Mouse (Mus musculus): ENCODE results near the gene Ddx47. TPM values are rescaled to one million over a fixed set of nuclear protein-coding genes. Genes with fewer than 3 reads are reported as not detected.

Ddx47 gene
- total RNA-seq, 1 experiment, result 75.1 TPM

GRCm38 (mm10) chr6:135065236-135065957 lies 54.0 kb downstream of the Ddx47 start, which contains the start of gene Gprc5a:
Gprc5a (plus strand) TSS chr6:135065651.
- H3K36me3 ChIP-seq (ENCODE audit: control insufficient read depth, insufficient read depth, low read length, poor library complexity, severe bottlenecking), result no peaks in the 10 kb centered on the region
- peak within 1 kb of the TSS; percentile 58 to 61 for H3K4me3 ChIP-seq (ENCODE audit: insufficient read depth in 1 of 2, low read depth in 1 of 2, low read length in 2 of 2, poor library complexity in 1 of 2, severe bottlenecking in 1 of 2)
- peaks cover 7 to 9% of the 10 kb centered on the region in 2 experiments for H3K4me1 ChIP-seq (ENCODE audit: control insufficient read depth in 2 of 2, insufficient read depth in 2 of 2, low read length in 2 of 2, poor library complexity in 1 of 2)
- DNase-seq (ENCODE audit: low read depth, low spot score), result peak; percentile 65
- peak within 1 kb of the TSS; percentile 40; the same call in 1 of the 2 replicates for H3K27ac ChIP-seq (ENCODE audit: insufficient read depth, low read depth, low read length, poor library complexity, severe bottlenecking)
- no peaks in the 10 kb centered on the region for H3K9me3 ChIP-seq (ENCODE audit: control insufficient read depth, insufficient read depth, low read depth, low read length)
- in situ Hi-C loops (cut with MboI; ENCODE audit: low sequenced_read_pairs in 2 of 2, unreplicated experiment in 2 of 2), result no loop called here
- peak within 1 kb of the TSS; percentile 39; the same call in 1 of the 2 replicates for H3K9ac ChIP-seq (ENCODE audit: insufficient read depth, low read depth, low read length, poor library complexity, severe bottlenecking)
- TF ChIP-seq MAFK (IDR thresholded peaks at IDR 0.05; ENCODE audit: insufficient read depth, low read depth, low read length) (no peak), HCFC1 (IDR thresholded peaks at IDR 0.05; ENCODE audit: borderline replicate concordance, insufficient read depth, low read length) (no peak), ZC3H11A (IDR thresholded peaks at IDR 0.05; ENCODE audit: borderline replicate concordance, low read depth, low read length) (no peak), CHD2 (IDR thresholded peaks at IDR 0.05; ENCODE audit: low read depth, low read length) (no peak), ZNF384 (IDR thresholded peaks at IDR 0.05; ENCODE audit: low read depth, low read length) (no peak)

- TF ChIP-seq ZNF384 (IDR thresholded peaks at IDR 0.05; ENCODE audit: low read depth, low read length) (no peak), HCFC1 (IDR thresholded peaks at IDR 0.05; ENCODE audit: borderline replicate concordance, insufficient read depth, low read length) (no peak), CHD2 (IDR thresholded peaks at IDR 0.05; ENCODE audit: low read depth, low read length) (no peak), ZC3H11A (IDR thresholded peaks at IDR 0.05; ENCODE audit: borderline replicate concordance, low read depth, low read length) (no peak), MAFK (IDR thresholded peaks at IDR 0.05; ENCODE audit: insufficient read depth, low read depth, low read length) (no peak)
- in situ Hi-C loops (cut with MboI; ENCODE audit: low sequenced_read_pairs in 2 of 2, unreplicated experiment in 2 of 2), result no loop called here
- H3K9me3 ChIP-seq (ENCODE audit: control insufficient read depth, insufficient read depth, low read depth, low read length), result no peaks in the 10 kb centered on the region
- DNase-seq (ENCODE audit: low read depth, low spot score), result peak; percentile 68
- no peak overlapping the region for H3K4me3 ChIP-seq (ENCODE audit: insufficient read depth in 1 of 2, low read depth in 1 of 2, low read length in 2 of 2, poor library complexity in 1 of 2, severe bottlenecking in 1 of 2)
- peaks cover 8 to 15% of the 10 kb centered on the region in 2 experiments for H3K4me1 ChIP-seq (ENCODE audit: control insufficient read depth in 2 of 2, insufficient read depth in 2 of 2, low read length in 2 of 2, poor library complexity in 1 of 2)
- H3K9ac ChIP-seq (ENCODE audit: insufficient read depth, low read depth, low read length, poor library complexity, severe bottlenecking), result 0 out of 2 replicates have a peak overlapping the region, but pooled peaks have one; percentile 19
- no peak overlapping the region for H3K27ac ChIP-seq (ENCODE audit: insufficient read depth, low read depth, low read length, poor library complexity, severe bottlenecking)
- no peaks in the 10 kb centered on the region for H3K36me3 ChIP-seq (ENCODE audit: control insufficient read depth, insufficient read depth, low read length, poor library complexity, severe bottlenecking)
These were observed 55.5 kb downstream of the Ddx47 start for GRCm38 (mm10) chr6:135066795-135067445.

DNA sequence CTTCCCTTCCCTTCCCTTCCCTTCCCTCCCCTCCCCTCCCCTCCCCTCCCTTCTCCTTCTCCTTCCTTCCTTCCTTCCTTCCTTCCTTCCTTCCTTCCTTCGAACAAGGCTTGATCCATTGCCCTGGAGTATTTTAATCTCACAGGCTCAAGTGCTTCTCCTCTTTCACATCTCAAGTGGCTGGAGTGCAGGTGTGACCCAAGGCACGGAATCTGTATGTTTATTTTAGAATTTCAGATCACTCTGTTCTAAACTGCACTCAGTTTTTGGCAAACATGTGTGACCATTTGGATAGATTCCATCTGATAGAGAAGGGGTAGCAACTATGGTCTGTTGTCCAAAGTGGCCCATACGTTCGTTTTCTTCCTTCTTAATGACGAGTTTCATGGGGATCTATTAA lies 56.8 kb downstream of the Ddx47 start:
- peaks cover 8 to 14% of the 10 kb centered on the region in 2 experiments for H3K4me1 ChIP-seq (ENCODE audit: control insufficient read depth in 2 of 2, insufficient read depth in 2 of 2, low read length in 2 of 2, poor library complexity in 1 of 2)
- no peaks in the 10 kb centered on the region for H3K36me3 ChIP-seq (ENCODE audit: control insufficient read depth, insufficient read depth, low read length, poor library complexity, severe bottlenecking)
- in situ Hi-C loops (cut with MboI; ENCODE audit: low sequenced_read_pairs in 2 of 2, unreplicated experiment in 2 of 2), result no loop called here
- no peak overlapping the region for H3K27ac ChIP-seq (ENCODE audit: insufficient read depth, low read depth, low read length, poor library complexity, severe bottlenecking)
- H3K9ac ChIP-seq (ENCODE audit: insufficient read depth, low read depth, low read length, poor library complexity, severe bottlenecking), result no peak overlapping the region
- H3K4me3 ChIP-seq (ENCODE audit: insufficient read depth in 1 of 2, low read depth in 1 of 2, low read length in 2 of 2, poor library complexity in 1 of 2, severe bottlenecking in 1 of 2), result no peak overlapping the region
- H3K9me3 ChIP-seq (ENCODE audit: control insufficient read depth, insufficient read depth, low read depth, low read length), result no peaks in the 10 kb centered on the region
- TF ChIP-seq ZNF384 (IDR thresholded peaks at IDR 0.05; ENCODE audit: low read depth, low read length) (no peak), HCFC1 (IDR thresholded peaks at IDR 0.05; ENCODE audit: borderline replicate concordance, insufficient read depth, low read length) (no peak), ZC3H11A (IDR thresholded peaks at IDR 0.05; ENCODE audit: borderline replicate concordance, low read depth, low read length) (no peak), MAFK (IDR thresholded peaks at IDR 0.05; ENCODE audit: insufficient read depth, low read depth, low read length) (no peak), CHD2 (IDR thresholded peaks at IDR 0.05; ENCODE audit: low read depth, low read length) (no peak)
- DNase-seq (ENCODE audit: low read depth, low spot score), result no peak

- TF ChIP-seq ZNF384 (IDR thresholded peaks at IDR 0.05; ENCODE audit: low read depth, low read length) (no peak), MAFK (IDR thresholded peaks at IDR 0.05; ENCODE audit: insufficient read depth, low read depth, low read length) (no peak), ZC3H11A (IDR thresholded peaks at IDR 0.05; ENCODE audit: borderline replicate concordance, low read depth, low read length) (no peak), CHD2 (IDR thresholded peaks at IDR 0.05; ENCODE audit: low read depth, low read length) (no peak), HCFC1 (IDR thresholded peaks at IDR 0.05; ENCODE audit: borderline replicate concordance, insufficient read depth, low read length) (no peak)
- H3K4me1 ChIP-seq (ENCODE audit: control insufficient read depth in 2 of 2, insufficient read depth in 2 of 2, low read length in 2 of 2, poor library complexity in 1 of 2), result peaks cover 5 to 23% of the 10 kb centered on the region in 2 experiments
- in situ Hi-C loops (cut with MboI; ENCODE audit: low sequenced_read_pairs in 2 of 2, unreplicated experiment in 2 of 2), result no loop called here
- H3K9me3 ChIP-seq (ENCODE audit: control insufficient read depth, insufficient read depth, low read depth, low read length), result no peaks in the 10 kb centered on the region
- DNase-seq (ENCODE audit: low read depth, low spot score), result no peak
- H3K4me3 ChIP-seq (ENCODE audit: insufficient read depth in 1 of 2, low read depth in 1 of 2, low read length in 2 of 2, poor library complexity in 1 of 2, severe bottlenecking in 1 of 2), result no peak overlapping the region
- H3K27ac ChIP-seq (ENCODE audit: insufficient read depth, low read depth, low read length, poor library complexity, severe bottlenecking), result no peak overlapping the region
- H3K36me3 ChIP-seq (ENCODE audit: control insufficient read depth, insufficient read depth, low read length, poor library complexity, severe bottlenecking), result no peaks in the 10 kb centered on the region
- H3K9ac ChIP-seq (ENCODE audit: insufficient read depth, low read depth, low read length, poor library complexity, severe bottlenecking), result no peak overlapping the region
These were observed 58.4 kb downstream of the Ddx47 start for GRCm38 (mm10) chr6:135069856-135070255.

Measured in ES-E14 (cell line).